Mouse (Mus musculus) retina, postnatal 1 day (tissue): ENCODE measurements around the gene Bicral.

Experiments used
- DNase-seq: peaks from one replicate; pipeline ENCODE4 v3.0.0-alpha.2; 2012

Gene Bicral

DNA sequence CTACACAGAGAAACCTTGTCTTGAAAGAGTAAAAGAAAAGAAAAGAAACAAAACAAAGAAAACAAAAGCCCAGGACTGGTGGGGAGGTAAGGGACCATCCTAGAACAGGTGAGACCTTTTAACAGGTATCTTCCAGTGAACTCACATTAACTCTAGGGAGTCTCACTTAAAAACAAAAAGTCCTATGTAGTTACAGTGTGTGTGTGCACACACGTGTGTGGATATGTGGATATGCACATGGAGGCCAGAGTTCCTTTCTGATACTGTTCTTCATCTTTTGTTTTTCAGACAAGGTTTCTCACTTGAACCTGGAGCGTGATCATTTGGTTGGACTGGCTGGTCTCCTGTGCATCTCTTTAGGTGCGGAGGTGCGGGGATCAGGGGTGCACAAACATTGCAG, 107.7 kb downstream of the Bicral start:
- no peak for DNase-seq

DNA sequence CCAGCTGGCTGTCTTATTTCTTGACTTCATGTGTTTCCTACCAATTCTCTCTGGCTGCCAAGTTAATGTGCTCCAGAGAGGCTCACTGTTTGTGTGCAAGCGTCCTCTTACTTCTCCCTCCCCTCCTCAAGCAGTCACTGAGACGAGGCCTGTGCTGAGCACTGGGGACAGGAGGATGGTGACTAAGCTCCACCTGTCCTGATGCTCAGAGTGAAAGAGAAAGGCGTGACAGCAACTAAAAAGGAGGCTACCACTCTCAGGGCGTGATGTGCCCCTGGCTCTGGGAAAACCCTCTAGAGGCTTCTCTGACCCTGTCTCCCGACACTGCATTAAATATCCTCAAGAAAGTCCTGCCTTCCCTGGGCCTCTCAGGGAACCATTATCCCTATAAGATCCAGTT, 109.0 kb downstream of the Bicral start:
- DNase-seq: no peak
